Mouse (Mus musculus) embryonic fibroblast, embryonic 13.5 days (primary cell): ENCODE measurements around the gene Evpl. TPM values are rescaled to one million over a fixed set of nuclear protein-coding genes. Genes with fewer than 3 reads are reported as not detected.

Experiments used
- H3K27ac ChIP-seq: 2 replicates; pipeline ENCODE4 v1.5.1; 2012; ENCODE audit warnings: low read length, control low read depth, inconsistent platforms; ENCODE audit not compliant: insufficient read depth
- H3K4me1 ChIP-seq: 2 replicates; pipeline ENCODE4 v1.6.1; 2011; ENCODE audit warnings: low read length; ENCODE audit not compliant: control insufficient read depth, insufficient read depth
- H3K4me3 ChIP-seq: 2 replicates; pipeline ENCODE4 v1.5.1; 2011; ENCODE audit warnings: mild to moderate bottlenecking, control low read depth, low read length; ENCODE audit not compliant: insufficient read depth
- CTCF ChIP-seq: IDR thresholded peaks from 2 replicates; pipeline ENCODE4 v1.5.1; 2011; ENCODE audit warnings: mild to moderate bottlenecking, control low read depth, low read length, moderate library complexity, borderline replicate concordance; ENCODE audit not compliant: insufficient read depth
- POLR2A ChIP-seq: IDR thresholded peaks from 2 replicates; pipeline ENCODE4 v1.6.1; 2011; ENCODE audit warnings: low read depth, mild to moderate bottlenecking, control low read depth, low read length, moderate library complexity
- polyA plus RNA-seq: library from polyadenylated mRNA; stranded (reverse); fragments of >200 nt; gene quantifications from 2 replicates; pipeline ENCODE4 v1.2.4, GENCODE M21; 2011; ENCODE audit warnings: low read depth; ENCODE audit not compliant: missing spikeins, insufficient read length

Gene Evpl
- polyA plus RNA-seq, 1 experiment: 0.16 TPM

GRCm38 (mm10) chr11:116239797-116240196 lies 1.9 kb upstream of the Evpl start:
- Histone ChIP-seq H3K4me1 (no peaks in the 10 kb centered on the region), H3K4me3 (no peak overlapping the region), H3K27ac (no peak overlapping the region)
- TF ChIP-seq CTCF (no peak), POLR2A (no peak)

DNA sequence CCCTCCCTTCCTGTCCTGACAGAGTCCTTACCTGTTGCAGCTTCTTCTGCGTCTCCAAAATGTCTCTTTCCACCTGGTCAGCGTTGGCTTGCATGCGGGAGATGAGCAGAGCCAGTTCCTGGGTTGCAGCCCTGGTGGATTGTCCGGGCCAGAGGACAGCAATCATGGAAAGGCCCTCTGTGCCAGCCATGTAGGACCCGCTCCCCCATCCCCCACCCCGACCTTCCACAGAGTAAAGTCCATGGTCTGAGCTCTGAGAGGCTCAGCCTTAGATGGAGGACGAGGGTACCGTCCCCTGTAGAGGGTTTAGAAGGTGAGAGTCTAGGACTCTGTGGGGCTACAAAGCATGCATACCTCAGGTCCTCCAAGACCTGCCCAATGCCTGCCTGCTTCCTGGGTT lies 3.0 kb downstream of the Evpl start:
- TF ChIP-seq POLR2A (no peak), CTCF (no peak)
- H3K27ac ChIP-seq: no peak overlapping the region
- H3K4me1 ChIP-seq: no peaks in the 10 kb centered on the region
- no peak overlapping the region for H3K4me3 ChIP-seq

- Histone ChIP-seq H3K4me1 (no peaks in the 10 kb centered on the region), H3K27ac (no peak overlapping the region), H3K4me3 (no peak overlapping the region)
- TF ChIP-seq CTCF (no peak), POLR2A (no peak)
Measured at GRCm38 (mm10) chr11:116232427-116232826, 5.5 kb downstream of the Evpl start.

DNA sequence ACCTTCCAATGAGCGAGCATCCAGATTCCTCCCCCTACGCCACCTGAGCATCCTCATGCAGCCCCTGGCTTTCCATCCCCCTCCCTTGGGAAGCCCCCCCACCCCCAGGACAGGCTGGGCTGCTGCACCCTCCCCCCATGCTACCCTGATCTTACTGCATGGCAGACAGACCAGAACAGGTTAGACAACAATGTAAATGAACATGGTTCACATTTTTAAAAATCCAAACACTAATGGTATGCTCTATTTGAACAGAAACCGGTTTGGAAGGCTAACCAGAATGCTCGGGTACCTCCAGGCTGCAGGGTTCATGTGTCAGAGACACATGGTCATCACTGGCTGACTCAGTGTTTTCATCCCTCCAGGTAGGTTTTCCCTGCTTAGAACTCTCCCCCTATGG lies 9.2 kb downstream of the Evpl start:
- no peak overlapping the region for H3K4me3 ChIP-seq
- no peak for TF ChIP-seq POLR2A
- TF ChIP-seq CTCF: no peak
- no peak overlapping the region for H3K27ac ChIP-seq

DNA sequence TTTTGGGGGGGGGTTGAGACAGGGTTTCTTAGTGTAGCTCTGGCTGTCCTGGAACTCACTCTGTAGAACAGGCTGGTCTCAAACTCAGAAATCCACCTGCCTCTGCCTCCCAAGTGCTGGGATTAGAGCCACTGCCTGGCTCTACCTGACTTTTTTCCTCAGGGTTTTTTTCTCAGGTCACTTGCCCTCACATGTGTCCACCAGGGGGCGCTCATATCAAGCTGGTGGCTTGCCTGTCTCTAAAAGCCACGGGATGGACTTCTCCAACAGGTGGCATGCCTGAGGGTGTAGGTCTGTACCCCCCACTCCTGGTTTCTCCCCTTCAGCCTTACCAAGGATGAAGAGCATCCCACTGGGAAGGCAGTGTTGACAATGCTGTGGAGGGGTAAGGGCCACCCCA lies 11.5 kb downstream of the Evpl start:
- Histone ChIP-seq H3K27ac (no peak overlapping the region), H3K4me1 (no peaks in the 10 kb centered on the region), H3K4me3 (no peak overlapping the region)
- TF ChIP-seq CTCF (peak; percentile 40; the same call in 1 of the 2 replicates), POLR2A (no peak)

More for the DNA sequence above, 9.2 kb downstream of the Evpl start:
- H3K4me1 ChIP-seq: no peaks in the 10 kb centered on the region

- no peak for TF ChIP-seq CTCF
- no peak for TF ChIP-seq POLR2A
- H3K27ac ChIP-seq: no peak overlapping the region
- no peak overlapping the region for H3K4me3 ChIP-seq
- H3K4me1 ChIP-seq: peaks cover 6% of the 10 kb centered on the region
Measured at GRCm38 (mm10) chr11:116222740-116223059, 15.2 kb downstream of the Evpl start.

DNA sequence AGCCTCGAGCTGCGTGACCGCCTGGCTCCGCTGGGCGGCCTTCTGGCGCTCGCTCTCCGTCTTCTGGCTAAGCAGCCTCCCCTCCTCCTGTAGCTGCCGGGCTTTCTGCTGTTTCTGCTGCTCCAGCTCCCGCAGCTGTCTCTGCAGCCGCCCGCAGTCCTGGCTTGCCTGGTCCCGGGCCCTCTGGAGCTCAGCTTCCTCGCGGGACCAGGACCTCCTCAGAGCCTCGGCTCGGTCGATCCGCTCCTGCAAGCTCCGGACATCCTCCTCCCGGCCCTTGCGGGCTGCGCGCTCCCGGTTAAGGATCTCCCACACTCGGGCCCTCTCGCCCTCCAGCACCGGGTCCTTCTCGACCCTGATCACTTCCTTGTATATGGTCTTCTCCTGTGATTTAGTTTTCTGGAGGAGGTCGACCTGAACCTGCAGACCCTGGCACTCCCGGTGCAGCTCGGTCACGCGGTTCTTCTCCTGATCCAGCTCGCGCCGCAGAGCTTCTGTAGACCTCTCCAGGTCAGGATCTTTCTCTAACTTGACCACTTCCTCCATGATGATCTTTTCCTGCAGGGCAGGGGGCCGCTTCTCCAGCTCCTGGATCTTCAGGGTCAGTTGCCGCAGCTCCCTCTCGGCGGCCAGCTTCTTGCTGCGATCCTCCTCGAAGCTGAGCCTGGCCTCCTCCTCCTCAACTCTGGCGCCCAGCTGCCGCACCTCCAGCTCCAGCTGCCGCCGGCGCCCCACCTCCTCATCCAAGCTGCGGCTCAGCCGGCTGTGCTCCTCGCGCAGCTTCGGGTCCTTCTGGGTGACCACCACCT lies 15.7 kb downstream of the Evpl start:
- H3K4me3 ChIP-seq: 0 out of 2 replicates have a peak overlapping the region, but pooled peaks have one; percentile 1
- no peak overlapping the region for H3K27ac ChIP-seq
- TF ChIP-seq POLR2A (no peak), CTCF (no peak)
- H3K4me1 ChIP-seq: peaks cover 6% of the 10 kb centered on the region

DNA sequence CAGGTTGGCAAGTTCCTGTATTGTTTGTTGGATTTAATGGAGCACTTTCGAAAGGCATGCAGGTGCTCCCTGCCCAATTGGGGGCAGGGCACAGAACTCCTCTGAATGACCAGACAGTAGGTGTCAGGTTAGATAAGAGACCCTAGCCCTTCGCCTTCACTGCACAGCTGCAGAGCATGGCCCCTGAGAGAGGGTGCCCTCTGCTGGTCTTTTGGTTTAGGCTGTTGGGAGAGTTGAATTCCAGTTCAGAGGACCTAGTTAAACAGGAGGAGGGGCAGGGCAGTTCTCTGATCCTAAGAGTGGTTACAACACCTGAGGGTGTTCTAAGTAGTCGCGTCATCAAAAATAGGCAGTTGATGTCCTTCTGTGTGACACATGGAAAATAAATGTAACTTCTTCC lies 18.0 kb downstream of the Evpl start:
- peaks cover 6% of the 10 kb centered on the region for H3K4me1 ChIP-seq
- H3K27ac ChIP-seq: no peak overlapping the region
- H3K4me3 ChIP-seq: no peak overlapping the region
- no peak for TF ChIP-seq POLR2A
- TF ChIP-seq CTCF: peak; percentile 49; the same call in 1 of the 2 replicates

DNA sequence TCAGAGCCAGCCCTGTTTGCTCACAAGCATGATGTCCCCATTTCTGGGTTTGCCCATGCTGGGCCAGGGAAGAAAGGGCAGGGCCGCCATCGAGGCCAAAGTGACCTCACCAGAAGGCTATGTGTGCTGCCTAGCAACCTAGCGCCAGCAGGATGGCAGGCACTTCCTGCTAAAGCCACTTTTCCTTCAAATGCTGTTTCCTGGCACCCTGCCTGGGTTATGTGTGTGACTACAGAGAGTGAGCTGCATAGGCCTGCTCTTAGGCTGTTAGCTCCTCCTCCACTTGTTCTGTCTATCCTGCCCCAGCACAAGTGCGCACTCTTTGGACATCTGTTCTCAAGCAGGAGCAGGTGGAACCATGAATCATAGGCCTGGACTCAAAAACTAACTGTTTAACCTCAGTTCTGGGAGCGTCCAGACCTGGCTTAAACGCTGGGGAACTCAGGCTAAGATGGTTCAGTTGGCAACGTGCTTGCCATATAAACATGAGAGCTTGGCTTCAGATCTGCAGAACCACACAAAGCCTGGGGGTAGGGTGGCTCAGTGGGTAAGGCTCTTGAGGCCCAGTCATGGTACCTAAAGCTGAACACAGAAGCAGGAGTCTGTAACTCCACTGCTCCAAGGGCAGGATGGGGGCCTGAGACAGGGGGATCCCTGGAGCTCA lies 19.0 kb downstream of the Evpl start:
- TF ChIP-seq CTCF: no peak
- TF ChIP-seq POLR2A: no peak
- H3K4me3 ChIP-seq: no peak overlapping the region
- peak overlapping the region; percentile 44 for H3K27ac ChIP-seq
- peaks cover 6% of the 10 kb centered on the region for H3K4me1 ChIP-seq

DNA sequence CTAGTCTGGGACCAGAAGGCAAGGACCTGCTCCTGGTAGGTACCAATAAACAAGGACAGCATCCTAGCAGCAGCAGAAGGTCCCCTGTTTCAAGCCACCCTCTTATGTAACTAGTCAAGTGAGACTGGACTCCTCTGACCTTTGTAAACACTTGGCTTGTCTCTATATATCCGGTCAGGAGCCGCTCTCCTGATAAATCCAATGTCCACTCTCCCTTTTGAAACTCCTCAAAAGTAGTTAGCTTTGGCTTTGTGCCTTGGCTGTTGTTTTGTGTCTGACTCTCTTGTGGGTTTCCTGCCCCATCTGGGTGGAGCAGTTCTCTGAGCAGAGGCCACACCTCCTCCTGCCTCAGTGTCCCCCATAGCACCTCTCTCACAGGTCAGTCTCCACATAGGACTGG lies 19.6 kb downstream of the Evpl start:
- peaks cover 6% of the 10 kb centered on the region for H3K4me1 ChIP-seq
- H3K4me3 ChIP-seq: no peak overlapping the region
- peak overlapping the region; percentile 44 for H3K27ac ChIP-seq
- TF ChIP-seq POLR2A: no peak
- TF ChIP-seq CTCF: no peak

DNA sequence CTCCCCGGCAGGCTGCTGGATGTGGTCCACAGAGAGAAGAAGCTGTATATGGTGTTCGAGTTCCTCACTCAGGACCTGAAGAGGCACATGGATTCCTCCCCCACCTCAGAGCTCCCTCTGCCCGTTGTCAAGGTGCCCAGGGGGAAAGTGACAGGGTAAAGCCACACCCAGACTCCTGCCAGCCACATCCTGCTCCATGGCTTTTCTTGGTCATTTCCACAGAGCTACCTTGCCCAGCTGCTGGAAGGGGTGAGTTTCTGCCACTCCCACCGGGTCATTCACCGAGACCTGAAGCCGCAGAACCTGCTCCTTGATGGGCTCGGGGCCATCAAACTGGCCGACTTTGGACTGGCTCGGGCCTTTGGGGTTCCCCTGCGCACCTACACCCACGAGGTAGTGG lies 21.3 kb downstream of the Evpl start:
- Histone ChIP-seq H3K4me1 (peaks cover 6% of the 10 kb centered on the region), H3K4me3 (no peak overlapping the region), H3K27ac (no peak overlapping the region)
- no peak for TF ChIP-seq POLR2A
- TF ChIP-seq CTCF: no peak
